ENCODE assay signal across 10 mouse cellular contexts in the genomic region with DNA sequence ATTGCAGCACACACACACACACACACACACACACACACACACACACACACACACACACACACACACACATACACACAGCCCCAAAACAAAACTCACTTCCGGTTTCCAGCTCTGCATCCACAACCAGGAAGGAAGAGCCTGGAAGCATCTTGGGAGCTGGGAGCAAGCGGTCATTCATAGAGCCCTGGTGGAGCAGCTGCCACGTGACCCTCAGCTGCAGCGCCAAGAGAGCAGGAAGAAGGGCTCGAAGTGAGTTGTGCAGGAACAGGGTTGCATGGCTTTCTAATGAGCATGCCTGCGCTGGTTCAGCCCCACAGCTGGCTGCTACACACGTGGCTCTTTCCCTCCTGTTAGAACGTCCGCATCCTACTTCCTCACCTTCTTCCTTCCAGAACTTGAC. TPM values are rescaled to one million over a fixed set of nuclear protein-coding genes. Genes with fewer than 3 reads are reported as not detected.
DNase-seq lines count a peak whose midpoint lies in the region; TF ChIP-seq lines count a peak whose summit lies in the region.
"Had no signal": no experiment of that assay in that cellular context is flagged by ENCODE, and none has a peak within 500 bp of the region (broad histone marks: within the 10 kb centered on the region; RNA-seq: fewer than 3 reads in every experiment).

No protein-coding gene starts in this region.

- H3K4me3 ChIP-seq in kidney, adult 2 months (ENCODE audit: insufficient read depth, low read depth, low read length) = no peak overlapping the region

- peak; percentile 98 for DNase-seq in heart, adult 11 months
- DNase-seq in heart, postnatal 25 days (ENCODE audit: low spot score) = no peak
- DNase-seq in gastrocnemius, postnatal 10 days = peak; percentile 41
- peak; percentile 83 for DNase-seq in kidney, adult 2 months
- peak; percentile 51 for DNase-seq in naive thymus-derived CD4-positive, alpha-beta T cell, adult 2 months (ENCODE audit: low read depth)
- no peak for DNase-seq in spleen, postnatal 36 days (ENCODE audit: low spot score in 2 of 2)
- no peak for DNase-seq in cerebellum, adult 18-20 months
- DNase-seq in ovary, postnatal 14 days (ENCODE audit: low spot score) = no peak

- 24% methylated on average over 9 of the region's 9 CpGs for WGBS in kidney, adult 2 months

- no peaks in the 10 kb centered on the region for H3K36me3 ChIP-seq in kidney, adult 2 months (ENCODE audit: control insufficient read depth, insufficient read depth, low read length)

- intact Hi-C loops in heart, postnatal 25 days (cut with DNase I) = loop anchor here (5.0 kb wide), 1 partner anchor 63 kb away; no protein-coding TSS in a partner anchor

- H3K27me3 ChIP-seq in kidney, adult 2 months (replicated peaks; ENCODE audit: control insufficient read depth, insufficient read depth, low read length) = no peaks in the 10 kb centered on the region

- no peak for TF ChIP-seq POLR2A in kidney, adult 2 months (IDR thresholded peaks at IDR 0.05; ENCODE audit: low read depth, low read length)

- H3K4me1 ChIP-seq in kidney, adult 2 months (ENCODE audit: control insufficient read depth, insufficient read depth, low read length) = peaks cover 30% of the 10 kb centered on the region

- H3K27ac ChIP-seq in kidney, adult 2 months (ENCODE audit: insufficient read depth, low read depth, low read length) = peak overlapping the region; percentile 50

- no peak for TF ChIP-seq CTCF in kidney, adult 2 months (conservative IDR thresholded peaks at IDR 0.05; ENCODE audit: insufficient read depth, insufficient read length, low read depth, low read length)

RNA-seq across cellular contexts. Expression of a gene that starts 25.3 kb away (rescaled TPM):
- 1 to 10 TPM; 5.8 to 6.2 TPM for total RNA-seq in heart, postnatal 25 days (2021)
- 1 to 10 TPM in 1 of 2 experiments, under 1 TPM in 1; 0.89 to 3.7 TPM for total RNA-seq in gastrocnemius, postnatal 10 days (2021)
- not detected in 2 replicates for polyA plus RNA-seq in kidney, adult 2 months (2012; rRNA removed)
- total RNA-seq: megakaryocyte progenitor cell, adult 5-6 weeks had no signal
- polyA plus RNA-seq: embryonic facial prominence, embryonic 11.5 days had no signal

RNA-seq across cellular contexts. Expression of a gene that starts 40.5 kb away (rescaled TPM):
- 1 to 10 TPM; 9.2 to 9.9 TPM for total RNA-seq in heart, postnatal 25 days (2021)
- 1 to 10 TPM; 5.5 to 6.9 TPM for total RNA-seq in gastrocnemius, postnatal 10 days (2021)
- 6.6 and 7.5 TPM in 2 replicates for polyA plus RNA-seq in kidney, adult 2 months (2012; rRNA removed)

Comparison
In these comparisons a context has a peak if more than half of its experiments do, and no peak if none do; other contexts are left out.
1. DNase-seq: peak in heart, adult 11 months (single experiment), gastrocnemius, postnatal 10 days (single experiment), kidney, adult 2 months (single experiment) and naive thymus-derived CD4-positive, alpha-beta T cell, adult 2 months (single experiment); none in heart, postnatal 25 days (single experiment), spleen, postnatal 36 days (0 of 2), cerebellum, adult 18-20 months (0 of 2) and ovary, postnatal 14 days (single experiment).